Mouse (Mus musculus) T-helper 2 cell (primary cell): Measurements from ENCODE around the gene Sdha.

Experiments used
- in situ Hi-C: fragments of 300-600 bp; cut with MboI, MseI; formaldehyde crosslinking; loops from one replicate; pipeline ENCODE4 v1.15.1; 2025; ENCODE audit warnings: high pct_unique_total_duplicates

The Sdha gene

DNA sequence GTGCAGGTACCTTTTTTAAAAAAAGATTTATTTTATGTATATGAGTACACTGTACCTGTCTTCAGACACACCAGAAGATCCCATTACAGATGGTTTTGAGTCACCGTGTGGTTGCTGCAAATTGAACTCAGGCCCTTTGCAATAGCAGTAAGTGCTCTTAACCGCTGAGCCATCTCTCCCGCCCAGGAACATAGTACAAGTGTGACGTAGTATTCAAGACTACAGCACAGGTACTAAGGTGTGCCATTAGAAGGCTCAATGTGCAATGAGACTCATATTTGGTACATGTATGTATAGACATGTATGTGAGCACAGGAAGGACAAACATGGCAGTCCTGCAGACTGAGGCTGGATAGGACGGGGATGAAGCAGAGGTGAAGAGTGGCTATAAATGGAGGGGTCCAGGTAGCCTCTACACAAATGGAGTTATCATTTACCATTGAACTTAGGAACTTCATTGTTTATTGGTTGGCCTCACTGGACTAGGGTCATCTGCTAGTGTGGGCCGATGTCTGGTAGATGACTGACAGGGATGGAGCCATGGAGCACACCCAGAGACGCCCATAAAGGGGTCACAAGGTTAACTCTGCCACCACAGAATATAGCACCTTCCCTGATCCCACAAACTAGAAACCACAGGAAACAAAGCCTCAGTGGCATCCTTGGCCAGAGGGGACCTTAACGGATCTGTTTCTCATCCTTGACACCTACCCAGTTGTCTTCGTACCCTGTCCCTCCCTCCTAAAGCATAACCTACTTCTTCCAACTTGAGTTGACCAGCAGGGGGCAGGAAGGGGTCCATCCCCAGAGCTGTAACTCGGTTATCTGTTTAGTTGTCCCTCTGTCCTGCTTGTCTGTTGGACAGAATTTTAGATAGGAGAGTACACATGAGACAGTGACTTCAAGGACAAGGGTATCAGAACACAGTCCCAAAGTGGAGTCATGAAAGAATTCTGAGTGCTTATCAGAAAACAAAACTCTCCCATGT is 47.7 kb downstream of the Sdha start:
- in situ Hi-C loops = no loop called here

- in situ Hi-C loops = no loop called here
These were observed 48.5 kb downstream of the Sdha start for GRCm38 (mm10) chr13:74301607-74301984.

GRCm38 (mm10) chr13:74300925-74301606 is 49.0 kb downstream of the Sdha start:
- in situ Hi-C loops = no loop called here

DNA sequence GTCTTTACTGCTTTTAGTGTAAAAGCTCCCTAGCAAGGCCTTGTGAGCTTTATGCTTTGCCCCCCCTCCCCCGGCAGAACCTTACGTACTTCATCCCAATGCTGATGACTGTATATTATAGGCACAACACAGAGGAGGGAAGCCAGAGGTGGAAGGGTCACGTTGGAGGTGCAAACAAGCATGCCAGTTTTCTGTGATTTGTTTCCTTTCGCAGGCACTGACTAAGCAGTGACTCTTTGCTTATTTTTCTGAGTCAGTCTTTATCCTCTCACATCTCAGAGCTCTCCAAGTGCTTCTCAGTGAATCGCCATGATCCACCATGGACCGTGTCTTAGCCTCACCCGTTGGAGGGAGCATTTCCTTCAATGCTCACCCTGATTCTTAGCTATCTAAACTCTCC is 53.7 kb downstream of the Sdha start:
- in situ Hi-C loops = loop anchor here (5.0 kb wide), 1 partner anchor 199 kb away; no protein-coding TSS in a partner anchor

DNA sequence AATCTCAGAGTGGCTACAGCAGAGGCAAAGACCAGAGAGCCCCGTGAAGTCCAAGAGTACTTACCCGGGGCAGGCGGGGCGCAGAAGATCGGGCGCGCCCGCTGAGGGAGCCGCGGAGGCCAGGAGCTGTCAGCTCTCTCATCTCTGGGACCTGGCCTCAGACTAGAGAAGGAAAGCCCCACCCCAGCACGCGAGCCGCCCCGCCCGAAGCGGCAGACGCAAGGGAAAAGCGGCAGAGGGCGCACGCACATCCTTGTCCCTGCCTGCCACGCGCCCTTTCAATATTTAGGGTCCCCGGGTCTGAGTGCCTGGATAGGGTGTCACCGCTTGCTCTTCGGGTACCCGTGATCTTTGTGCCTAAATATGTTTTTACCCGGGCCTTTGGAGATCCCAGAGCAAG is 57.9 kb downstream of the Sdha start, which contains the start of gene Ahrr:
TSS of gene Ahrr (minus strand) at position 165 of the 400 bp plus-strand sequence.
- in situ Hi-C loops = no loop called here

DNA sequence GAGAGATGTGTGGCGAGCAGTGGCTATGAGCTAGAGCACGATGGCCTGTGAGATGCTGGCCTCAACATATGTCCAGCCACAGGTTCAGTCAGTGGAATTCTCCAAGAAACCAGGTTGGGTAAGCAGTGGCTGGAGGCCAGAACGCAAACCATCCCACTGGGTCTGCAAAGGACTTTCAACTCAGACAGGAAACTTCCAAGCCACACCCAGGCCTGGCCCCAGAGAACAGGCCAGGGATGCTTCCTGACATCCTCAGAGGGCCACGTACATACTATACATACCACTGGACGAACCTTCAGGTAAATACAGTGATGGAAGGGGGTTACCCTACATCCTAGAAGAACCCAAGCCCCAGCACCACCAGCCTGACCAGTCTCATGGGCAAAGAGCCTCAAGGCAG is 60.4 kb downstream of the Sdha start:
- in situ Hi-C loops = loop anchor here (10.0 kb wide), 1 partner anchor 175 kb away; no protein-coding TSS in a partner anchor

DNA sequence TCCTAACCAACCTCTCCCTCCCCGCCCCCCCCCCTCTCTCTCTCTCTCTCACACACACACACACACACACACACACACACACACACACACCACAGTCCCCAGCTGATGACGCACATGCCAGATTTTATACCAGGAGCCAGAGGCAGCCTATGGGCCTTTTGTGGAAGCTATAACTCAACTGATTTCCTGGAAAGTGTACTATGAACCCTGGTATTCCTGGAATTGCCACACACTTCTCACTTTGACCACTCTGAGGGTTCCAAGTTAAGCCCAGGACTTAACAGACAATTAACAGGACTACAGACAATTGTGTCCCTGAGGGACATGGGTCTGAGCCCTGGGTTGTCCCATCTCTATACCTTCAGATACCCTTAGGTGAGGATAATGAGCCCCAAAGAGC is 67.8 kb downstream of the Sdha start:
- in situ Hi-C loops = loop anchor here (10.0 kb wide), 1 partner anchor 167 kb away; no protein-coding TSS in a partner anchor

- in situ Hi-C loops = no loop called here
These were observed 74.4 kb downstream of the Sdha start for GRCm38 (mm10) chr13:74275726-74276125.
